Mouse (Mus musculus) ES-E14 (cell line): ENCODE measurements around the gene Rbfox1.

Source experiments
- CHD2 ChIP-seq: IDR thresholded peaks from 2 replicates; pipeline ENCODE4 v1.6.1; 2014; ENCODE audit warnings: mild to moderate bottlenecking, low read depth, low read length, inconsistent platforms
- HCFC1 ChIP-seq: IDR thresholded peaks from 2 replicates; pipeline ENCODE4 v1.6.1; 2012; ENCODE audit warnings: low read length, inconsistent platforms, borderline replicate concordance; ENCODE audit not compliant: insufficient read depth
- MAFK ChIP-seq: IDR thresholded peaks from 2 replicates; pipeline ENCODE4 v1.6.1; 2014; ENCODE audit warnings: mild to moderate bottlenecking, low read depth, low read length, inconsistent platforms; ENCODE audit not compliant: insufficient read depth
- ZC3H11A ChIP-seq: IDR thresholded peaks from 2 replicates; pipeline ENCODE4 v1.6.1; 2012; ENCODE audit warnings: low read depth, mild to moderate bottlenecking, inconsistent platforms, low read length, borderline replicate concordance

GRCm38 (mm10) chr16:7040691-7041090, 1155.5 kb downstream of the Rbfox1 start:
- TF ChIP-seq HCFC1 (no peak), ZC3H11A (no peak), CHD2 (no peak), MAFK (no peak)
